Mouse (Mus musculus) CH12.LX (cell line): ENCODE data around the gene Parp2. TPM values are rescaled to one million over a fixed set of nuclear protein-coding genes. Genes with fewer than 3 reads are reported as not detected.

Source experiments
- DNase-seq: peaks from one replicate; pipeline ENCODE4 v3.0.0-alpha.2; 2013; ENCODE audit errors: extremely low read depth
- H3K27ac ChIP-seq: 2 replicates; pipeline ENCODE4 v1.5.1; 2012; ENCODE audit warnings: low read depth, mild to moderate bottlenecking, control low read depth, moderate library complexity; ENCODE audit not compliant: insufficient read depth
- H3K27me3 ChIP-seq: replicated peaks from 2 replicates; pipeline ENCODE3; 2012; ENCODE audit warnings: inconsistent platforms
- H3K36me3 ChIP-seq, 2 experiments: replicated peaks in 1 of 2; 2 replicates each; pipeline versions ENCODE3 to v1.6.1; 2012; ENCODE audit warnings: inconsistent platforms in 1 of 2, low read length in 1 of 2, mild to moderate bottlenecking in 1 of 2, mixed read lengths in 1 of 2, moderate library complexity in 1 of 2; ENCODE audit not compliant: control insufficient read depth in 1 of 2, insufficient read depth in 1 of 2
- H3K4me1 ChIP-seq, 2 experiments: 2 replicates each; pipeline ENCODE4 v1.6.1; 2012; ENCODE audit warnings: inconsistent platforms in 1 of 2, moderate library complexity in 1 of 2; ENCODE audit not compliant: insufficient read depth in 2 of 2, control insufficient read depth in 1 of 2
- H3K4me2 ChIP-seq: 2 replicates; pipeline ENCODE4 v1.6.1; 2012; ENCODE audit warnings: low read depth, mild to moderate bottlenecking, control low read depth; ENCODE audit not compliant: poor library complexity, insufficient read depth, severe bottlenecking
- H3K4me3 ChIP-seq, 3 experiments: fragments of 150-350 bp in 1 of 3; sonication (generic) in 1 of 3; replicated peaks in 1 of 3; 2 replicates each; pipeline versions ENCODE3 to v1.5.1; 2011 to 2012; ENCODE audit warnings: low read depth in 2 of 3, low read length in 2 of 3, mild to moderate bottlenecking in 2 of 3, moderate library complexity in 2 of 3, control low read depth in 1 of 3, improper control_type of control experiment in 1 of 3, inconsistent platforms in 1 of 3, mixed read lengths in 1 of 3; ENCODE audit not compliant: poor library complexity in 1 of 3
- H3K79me2 ChIP-seq: replicated peaks from 2 replicates; pipeline ENCODE4 v1.6.1; 2012; ENCODE audit warnings: mild to moderate bottlenecking, moderate library complexity; ENCODE audit not compliant: control insufficient read depth, poor library complexity, insufficient read depth, severe bottlenecking; ENCODE audit errors: extremely low read depth
- H3K9ac ChIP-seq: 2 replicates; pipeline ENCODE4 v1.6.1; 2012; ENCODE audit warnings: low read depth, mild to moderate bottlenecking, control low read depth, moderate library complexity; ENCODE audit not compliant: insufficient read depth
- H3K9me3 ChIP-seq: replicated peaks from 2 replicates; pipeline ENCODE3; 2012; ENCODE audit warnings: low read length, inconsistent platforms, mixed read lengths
- CHD1 ChIP-seq: IDR thresholded peaks from 2 replicates; pipeline ENCODE4 v1.6.1; 2012; ENCODE audit warnings: low read depth, low read length, improper control_type of control experiment, inconsistent platforms
- CTCF ChIP-seq, 2 experiments: IDR thresholded peaks in 1 of 2; conservative IDR thresholded peaks in 1 of 2; 2 replicates each; pipeline ENCODE4 v1.5.1; 2011 to 2012; ENCODE audit warnings: low read depth in 2 of 2, low read length in 2 of 2, improper control_type of control experiment in 1 of 2, inconsistent platforms in 1 of 2, mild to moderate bottlenecking in 1 of 2, moderate library complexity in 1 of 2
- EP300 ChIP-seq: IDR thresholded peaks from 2 replicates; pipeline ENCODE4 v1.6.1; 2011; ENCODE audit warnings: low read length, improper control_type of control experiment
- ETS1 ChIP-seq: conservative IDR thresholded peaks from 2 replicates; pipeline ENCODE4 v1.6.1; 2012; ENCODE audit warnings: low read depth, mild to moderate bottlenecking, inconsistent platforms, low read length, improper control_type of control experiment, moderate library complexity
- JUN ChIP-seq: IDR thresholded peaks from 2 replicates; pipeline ENCODE4 v1.6.1; 2011; ENCODE audit warnings: low read depth, mild to moderate bottlenecking, low read length, improper control_type of control experiment, moderate library complexity; ENCODE audit not compliant: insufficient read depth
- MAFK ChIP-seq: IDR thresholded peaks from 2 replicates; pipeline ENCODE4 v1.6.1; 2011; ENCODE audit warnings: low read length, improper control_type of control experiment; ENCODE audit not compliant: insufficient replicate concordance
- MAX ChIP-seq: IDR thresholded peaks from 2 replicates; pipeline ENCODE4 v1.6.1; 2011; ENCODE audit warnings: low read length, improper control_type of control experiment
- MAZ ChIP-seq: IDR thresholded peaks from 2 replicates; pipeline ENCODE4 v1.6.1; 2012; ENCODE audit warnings: low read depth, mild to moderate bottlenecking, inconsistent platforms, low read length, improper control_type of control experiment, moderate library complexity
- MYC ChIP-seq: IDR thresholded peaks from 2 replicates; pipeline ENCODE4 v1.6.1; 2011; ENCODE audit warnings: low read depth, mild to moderate bottlenecking, improper control_type of control experiment, low read length
- NELFE ChIP-seq: IDR thresholded peaks from 2 replicates; pipeline ENCODE4 v1.6.1; 2011; ENCODE audit warnings: low read depth, low read length, improper control_type of control experiment
- PAX5 ChIP-seq: IDR thresholded peaks from 2 replicates; pipeline ENCODE4 v1.6.1; 2012; ENCODE audit warnings: low read length, inconsistent platforms, mixed read lengths
- POLR2AphosphoS2 ChIP-seq: IDR thresholded peaks from 2 replicates; pipeline ENCODE4 v1.6.1; 2011; ENCODE audit warnings: low read depth, low read length, improper control_type of control experiment
- RAD21 ChIP-seq: IDR thresholded peaks from 2 replicates; pipeline ENCODE4 v1.6.1; 2011; ENCODE audit warnings: low read depth, mild to moderate bottlenecking, low read length, improper control_type of control experiment, moderate library complexity
- RCOR1 ChIP-seq: conservative IDR thresholded peaks from 2 replicates; pipeline ENCODE4 v1.6.1; 2012; ENCODE audit warnings: low read depth, mild to moderate bottlenecking, inconsistent platforms, low read length, improper control_type of control experiment
- UBTF ChIP-seq: IDR thresholded peaks from 2 replicates; pipeline ENCODE4 v1.6.1; 2012; ENCODE audit warnings: low read depth, mild to moderate bottlenecking, inconsistent platforms, low read length, improper control_type of control experiment, moderate library complexity
- USF2 ChIP-seq: conservative IDR thresholded peaks from 2 replicates; pipeline ENCODE4 v1.6.1; 2011; ENCODE audit warnings: low read depth, low read length, improper control_type of control experiment
- ZC3H11A ChIP-seq: IDR thresholded peaks from 2 replicates; pipeline ENCODE4 v1.6.1; 2012; ENCODE audit warnings: low read depth, mild to moderate bottlenecking, inconsistent platforms, low read length, improper control_type of control experiment
- ZMIZ1 ChIP-seq: IDR thresholded peaks from 2 replicates; pipeline ENCODE4 v1.6.1; 2012; ENCODE audit warnings: low read depth, mild to moderate bottlenecking, inconsistent platforms, low read length, improper control_type of control experiment
- ZNF384 ChIP-seq: IDR thresholded peaks from 2 replicates; pipeline ENCODE4 v1.6.1; 2012; ENCODE audit warnings: low read depth, low read length, improper control_type of control experiment, inconsistent platforms
- dilution Hi-C: fragments of 300-500 bp; cut with MboI; formaldehyde crosslinking; loops from 2 replicates; pipeline ENCODE4 v1.14.3; 2020; ENCODE audit warnings: low sequenced_read_pairs; ENCODE audit not compliant: extremely low pct_unique_long_range_greater_than_20kb, extremely low pct_ligation_motif_present
- in situ Hi-C: fragments of 300-500 bp; cut with MboI; formaldehyde crosslinking; loops from 3 replicates; pipeline ENCODE4 v1.14.3; 2019; ENCODE audit warnings: low sequenced_read_pairs, low pct_ligation_motif_present, low pct_unique_long_range_greater_than_20kb, mixed read lengths
- polyA plus RNA-seq: library from polyadenylated mRNA; unstranded; fragments of >175 nt; gene quantifications from 2 replicates; pipeline ENCODE4 v1.2.1, GENCODE M21; 2012; ENCODE audit warnings: low read depth; ENCODE audit not compliant: insufficient read length
- total RNA-seq, 2 experiments: library from RNA; depleted of rRNA; stranded (reverse); fragments of 300-350 nt in 1 of 2; fragments of >200 nt in 1 of 2; gene quantifications; 2 replicates each; pipeline ENCODE4 v1.2.3; 2012 to 2014

The Parp2 gene
- total and polyA plus RNA-seq, 3 experiments: 64.6 to 95.9 (median 90.9) TPM

- Histone ChIP-seq H3K27ac (no peak overlapping the region), H3K9ac (no peak overlapping the region), H3K4me3 (no peak overlapping the region), H3K79me2 (no peaks in the 10 kb centered on the region; the same call in 1 of the 2 replicates), H3K27me3 (no peaks in the 10 kb centered on the region), H3K4me1 (peaks cover 0 to 29% of the 10 kb centered on the region in 2 experiments; a peak in 2 of 4 replicates), H3K9me3 (peaks cover 4% of the 10 kb centered on the region), H3K36me3 (peaks cover 21 to 47% of the 10 kb centered on the region in 2 experiments), H3K4me2 (no peak overlapping the region)
- DNase-seq: no peak
- TF ChIP-seq RCOR1: no peak
- no peak for TF ChIP-seq UBTF
- no peak for TF ChIP-seq POLR2AphosphoS2
- TF ChIP-seq MAFK: no peak
- in situ Hi-C loops: no loop called here
- dilution Hi-C loops: no loop called here
These were observed 59.3 kb downstream of the Parp2 start for GRCm38 (mm10) chr14:50866966-50867365.

- H3K9me3 ChIP-seq: no peaks in the 10 kb centered on the region
- peaks cover 0 to 29% of the 10 kb centered on the region in 2 experiments; a peak in 2 of 4 replicates for H3K4me1 ChIP-seq
- no peak for TF ChIP-seq NELFE
- TF ChIP-seq USF2: no peak
- TF ChIP-seq ZNF384: no peak
- TF ChIP-seq PAX5: no peak
- TF ChIP-seq ZMIZ1: no peak
- TF ChIP-seq RAD21: no peak
- TF ChIP-seq ZC3H11A: no peak
- no peak for TF ChIP-seq MYC
- TF ChIP-seq CHD1: no peak
- TF ChIP-seq EP300: no peak
- TF ChIP-seq MAZ: no peak
- no peak for TF ChIP-seq JUN
- TF ChIP-seq CTCF (conservative IDR thresholded peaks at IDR 0.05 in 1 of 2, IDR thresholded peaks at IDR 0.05 in 1 of 2; ENCODE audit: low read depth in 2 of 2, low read length in 2 of 2): no peak
- no peak for TF ChIP-seq UBTF
- TF ChIP-seq MAX: no peak
- TF ChIP-seq ETS1: no peak
- TF ChIP-seq POLR2AphosphoS2: no peak
- no peak overlapping the region for H3K4me2 ChIP-seq
- dilution Hi-C loops: no loop called here
- H3K79me2 ChIP-seq: no peaks in the 10 kb centered on the region; the same call in 1 of the 2 replicates
- in situ Hi-C loops: no loop called here
- H3K36me3 ChIP-seq: peaks cover 14 to 38% of the 10 kb centered on the region in 2 experiments
- H3K4me3 ChIP-seq: no peak overlapping the region
- no peaks in the 10 kb centered on the region for H3K27me3 ChIP-seq
- H3K27ac ChIP-seq: no peak overlapping the region
- no peak overlapping the region for H3K9ac ChIP-seq
- no peak for DNase-seq
These were observed 60.6 kb downstream of the Parp2 start for GRCm38 (mm10) chr14:50868211-50868610.
